Mouse (Mus musculus): ENCODE results near the gene Frmd5.
"Not testable (repeated sequence)": the region's sequence is repeated elsewhere in the genome, so short reads cannot be mapped to it uniquely, and the experiment has no call there.

Gene Frmd5

GRCm38 (mm10) chr2:121571780-121572179, 235.1 kb downstream of the Frmd5 start:
- DNase-seq (ENCODE audit: low spot score): peak; percentile 86

- DNase-seq (ENCODE audit: low spot score): no peak
These were observed 235.8 kb downstream of the Frmd5 start for GRCm38 (mm10) chr2:121570999-121571655.

GRCm38 (mm10) chr2:121570049-121570448, 236.8 kb downstream of the Frmd5 start:
- DNase-seq (ENCODE audit: low spot score): no peak

GRCm38 (mm10) chr2:121565911-121566310, 241.0 kb downstream of the Frmd5 start:
- peak; percentile 48 for DNase-seq (ENCODE audit: low spot score)

GRCm38 (mm10) chr2:121563117-121563516, 243.8 kb downstream of the Frmd5 start:
- no peak for DNase-seq (ENCODE audit: low spot score)

GRCm38 (mm10) chr2:121551271-121551670, 255.6 kb downstream of the Frmd5 start:
- DNase-seq (ENCODE audit: low spot score): no peak

- DNase-seq (ENCODE audit: low spot score): no peak
These were observed 257.3 kb downstream of the Frmd5 start for GRCm38 (mm10) chr2:121549630-121550029.

GRCm38 (mm10) chr2:121544829-121545228, 262.1 kb downstream of the Frmd5 start:
- no peak for DNase-seq (ENCODE audit: low spot score)

GRCm38 (mm10) chr2:121525056-121525455, 281.8 kb downstream of the Frmd5 start:
- DNase-seq (ENCODE audit: low spot score): no peak

GRCm38 (mm10) chr2:121522830-121523229, 284.1 kb downstream of the Frmd5 start:
- not testable (repeated sequence) for DNase-seq (ENCODE audit: low spot score)

GRCm38 (mm10) chr2:121522006-121522405, 284.9 kb downstream of the Frmd5 start:
- DNase-seq (ENCODE audit: low spot score): no peak

- DNase-seq (ENCODE audit: low spot score): not testable (repeated sequence)
These were observed 288.2 kb downstream of the Frmd5 start for GRCm38 (mm10) chr2:121518711-121519110.

GRCm38 (mm10) chr2:121518106-121518505, 288.8 kb downstream of the Frmd5 start:
- no peak for DNase-seq (ENCODE audit: low spot score)

- DNase-seq (ENCODE audit: low spot score): no peak
These were observed 292.7 kb downstream of the Frmd5 start for GRCm38 (mm10) chr2:121514211-121514610.

- DNase-seq (ENCODE audit: low spot score): not testable (repeated sequence)
These were observed 293.7 kb downstream of the Frmd5 start for GRCm38 (mm10) chr2:121512991-121513765.

GRCm38 (mm10) chr2:121511401-121511800, 295.5 kb downstream of the Frmd5 start:
- no peak for DNase-seq (ENCODE audit: low spot score)

- DNase-seq (ENCODE audit: low spot score): no peak
These were observed 297.3 kb downstream of the Frmd5 start for GRCm38 (mm10) chr2:121509584-121509983.

GRCm38 (mm10) chr2:121507951-121508330, 298.9 kb downstream of the Frmd5 start:
- no peak for DNase-seq (ENCODE audit: low spot score)

- no peak for DNase-seq (ENCODE audit: low spot score)
These were observed 299.5 kb downstream of the Frmd5 start for GRCm38 (mm10) chr2:121507173-121507950.

GRCm38 (mm10) chr2:121505942-121506882, 300.7 kb downstream of the Frmd5 start, which contains the start of the genes Mfap1a and Wdr76:
Mfap1a (minus strand) TSS chr2:121506665.
Wdr76 (plus strand) TSS chr2:121506723.
- peak; percentile 89 for DNase-seq (ENCODE audit: low spot score)

- DNase-seq (ENCODE audit: low spot score): not testable (repeated sequence)
These were observed 305.3 kb downstream of the Frmd5 start for GRCm38 (mm10) chr2:121501550-121501949.

Measured in MN1 (cell line).